Mouse (Mus musculus) stomach, embryonic 16.5 days (tissue): ENCODE results near the gene Nim1k. TPM values are rescaled to one million over a fixed set of nuclear protein-coding genes. Genes with fewer than 3 reads are reported as not detected.

ENCODE experiments used
- ATAC-seq: fragments of 200-750 bp; cut with Nextera tagmentation; 2 replicates; pipeline ENCODE4 v1.8.0; 2017; ENCODE audit warnings: moderate number of reproducible peaks, moderate TSS enrichment; ENCODE audit not compliant: insufficient read depth, low FRiP score
- H3K27ac ChIP-seq: fragments of 300-500 bp; sonication (generic); 2 replicates; pipeline ENCODE4 v1.5.1; 2014; ENCODE audit warnings: low read length
- H3K27me3 ChIP-seq: fragments of 300-500 bp; sonication (generic); 2 replicates; pipeline ENCODE4 v1.6.1; 2014; ENCODE audit warnings: low read length, control low read depth, mixed read lengths; ENCODE audit not compliant: control insufficient read depth, insufficient read depth
- H3K36me3 ChIP-seq: fragments of 300-500 bp; sonication (generic); 2 replicates; pipeline ENCODE4 v1.6.1; 2014; ENCODE audit warnings: low read length; ENCODE audit not compliant: control insufficient read depth, insufficient read depth
- H3K4me1 ChIP-seq: fragments of 300-500 bp; sonication (generic); 2 replicates; pipeline ENCODE4 v1.6.1; 2014; ENCODE audit warnings: low read length, control low read depth, mixed read lengths; ENCODE audit not compliant: control insufficient read depth, insufficient read depth
- H3K4me2 ChIP-seq: fragments of 300-500 bp; sonication (generic); 2 replicates; pipeline ENCODE4 v1.6.1; 2014; ENCODE audit warnings: low read depth, low read length, mixed read lengths
- H3K4me3 ChIP-seq: fragments of 300-500 bp; sonication (generic); replicated peaks from 2 replicates; pipeline ENCODE4 v1.5.1; 2014; ENCODE audit warnings: mild to moderate bottlenecking, low read length
- H3K9ac ChIP-seq: fragments of 300-500 bp; sonication (generic); 2 replicates; pipeline ENCODE4 v1.6.1; 2014; ENCODE audit warnings: low read length
- H3K9me3 ChIP-seq: fragments of 300-500 bp; sonication (generic); replicated peaks from 2 replicates; pipeline ENCODE4 v1.6.1; 2016; ENCODE audit warnings: low read length, control low read depth; ENCODE audit not compliant: control insufficient read depth
- WGBS: fragments of 180-500 bp; shearing (Covaris S2); extraction: QIAGEN DNeasy Blood & Tissue Kit; methylation state at CpG from one replicate; pipeline ENCODE4 v1.1.7; 2014; 5-methylcytosine and 5-hydroxymethylcytosine counted together
- polyA plus RNA-seq: library from polyadenylated mRNA; unstranded; fragments of >200 nt; fragmentation: Nextera tagmentation; extraction: Ambion mirVana; gene quantifications from 2 replicates; pipeline ENCODE4 v1.2.1, GENCODE M21; 2015

The Nim1k gene
- 0.75 and 0.77 TPM in 2 replicates for polyA plus RNA-seq

DNA sequence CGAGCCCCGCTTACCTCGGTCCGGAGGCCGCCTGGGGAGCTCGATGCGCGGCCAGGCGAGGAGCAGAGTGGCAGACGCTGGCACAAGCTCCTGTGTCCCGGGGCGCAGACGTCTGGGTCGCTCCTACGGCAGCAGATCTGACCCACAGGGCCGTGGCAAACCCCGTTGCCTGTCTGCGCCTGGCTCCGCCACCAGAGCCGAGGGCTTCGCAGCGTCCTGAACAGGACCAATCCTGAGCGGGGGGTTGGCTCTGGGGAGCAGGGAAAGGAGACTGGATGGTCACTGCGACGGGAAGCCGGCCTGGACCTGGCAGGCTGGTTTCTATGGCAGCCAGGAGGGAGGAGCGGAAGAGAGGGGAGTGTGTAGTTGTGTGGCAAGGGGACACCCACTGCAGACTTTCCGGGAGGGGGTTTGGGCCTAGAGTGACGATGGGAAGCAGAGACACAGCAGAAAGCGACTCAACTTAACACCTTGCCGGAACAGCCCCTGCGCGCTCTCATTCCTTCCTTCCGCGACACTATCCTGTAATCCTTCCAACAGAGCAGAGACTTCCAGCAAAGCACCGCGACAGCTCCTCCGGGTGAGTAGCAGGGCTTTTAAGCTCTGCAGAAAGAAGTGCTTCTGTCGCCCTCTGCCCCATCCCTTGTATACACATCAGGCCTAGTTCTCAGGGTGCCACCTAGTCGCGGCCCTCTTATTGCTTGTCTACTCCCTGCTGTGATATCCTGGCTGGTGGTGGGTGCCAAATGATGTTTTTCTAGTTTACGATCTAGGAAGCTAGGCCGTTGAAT lies at the start of gene Nim1k:
Gene Nim1k (minus strand): TSS at position 202 of the 791 bp plus-strand sequence.
- H3K4me2 ChIP-seq = peak within 1 kb of the TSS; percentile 96
- 0 out of 2 replicates have a peak within 1 kb of the TSS, but pooled peaks have one; percentile 24 for H3K27ac ChIP-seq
- H3K36me3 ChIP-seq = no peaks in the 10 kb centered on the region
- H3K9ac ChIP-seq = peak within 1 kb of the TSS; percentile 77
- H3K9me3 ChIP-seq = no peaks in the 10 kb centered on the region
- H3K4me3 ChIP-seq = peak within 1 kb of the TSS; percentile 63
- H3K4me1 ChIP-seq = peaks cover 11% of the 10 kb centered on the region
- H3K27me3 ChIP-seq = no peaks in the 10 kb centered on the region
- WGBS = 1% methylated on average over 43 of the region's 43 CpGs
- ATAC-seq = peak; percentile 91

DNA sequence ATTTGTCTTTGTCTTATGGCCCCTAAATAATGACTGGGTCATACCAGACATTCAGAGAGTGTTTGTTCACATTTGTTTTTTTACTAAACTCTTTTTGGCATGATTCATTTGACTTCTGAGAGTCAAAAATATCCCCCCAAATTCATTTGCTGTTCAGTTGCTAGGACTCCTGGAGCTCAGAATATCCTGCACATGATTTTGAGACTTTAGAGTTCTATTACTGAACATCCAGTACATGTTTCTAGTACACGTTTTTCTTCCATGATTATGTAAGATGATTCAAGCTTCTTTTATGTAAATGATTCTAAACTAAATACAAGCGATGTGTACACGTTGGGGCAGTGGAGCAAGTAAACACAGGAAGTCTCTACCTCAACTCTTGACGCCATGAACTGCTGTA lies 42.0 kb upstream of the Nim1k start:
- Histone ChIP-seq H3K4me3 (no peak overlapping the region), H3K9ac (no peak overlapping the region), H3K36me3 (no peaks in the 10 kb centered on the region), H3K9me3 (no peaks in the 10 kb centered on the region), H3K4me1 (no peaks in the 10 kb centered on the region), H3K27ac (no peak overlapping the region), H3K27me3 (no peaks in the 10 kb centered on the region), H3K4me2 (no peak overlapping the region)
- ATAC-seq = no peak
- 51% methylated on average over 4 of the region's 4 CpGs for WGBS

- Histone ChIP-seq H3K36me3 (peaks cover 7% of the 10 kb centered on the region; the same call in 1 of the 2 replicates), H3K27ac (no peak overlapping the region), H3K27me3 (no peaks in the 10 kb centered on the region), H3K9me3 (no peaks in the 10 kb centered on the region), H3K4me3 (no peak overlapping the region), H3K4me1 (peaks cover 13% of the 10 kb centered on the region), H3K9ac (no peak overlapping the region), H3K4me2 (no peak overlapping the region)
- WGBS = 71% methylated on average over 5 of the region's 5 CpGs
- no peak for ATAC-seq
Measured at GRCm38 (mm10) chr13:119792791-119793404, 37.2 kb upstream of the Nim1k start.

DNA sequence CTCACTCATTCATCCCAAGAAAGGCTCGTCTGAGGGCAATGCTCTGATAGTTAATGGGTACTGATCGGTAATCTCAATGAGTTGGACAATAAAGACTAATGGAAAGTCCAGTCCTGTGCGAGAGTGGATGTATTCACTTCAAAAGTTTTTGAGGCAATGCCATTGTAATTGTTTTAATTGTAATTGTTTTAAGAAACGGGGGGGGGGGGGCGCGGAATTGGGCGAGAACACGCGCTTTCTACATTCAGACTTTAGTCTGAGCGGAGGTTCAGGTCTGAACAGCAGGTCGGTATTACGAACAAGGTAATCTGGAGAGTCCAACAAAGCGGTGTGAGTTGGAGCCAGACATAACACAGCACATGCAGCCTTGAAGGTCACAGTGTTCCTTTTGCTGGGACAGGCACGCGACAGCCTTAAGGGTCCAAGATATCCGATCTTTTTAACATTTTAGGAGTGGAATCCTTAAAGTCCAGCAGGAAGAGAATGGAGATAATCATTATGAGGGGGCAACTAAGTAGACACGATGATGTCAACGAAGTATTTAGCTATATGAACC lies 36.0 kb upstream of the Nim1k start:
- WGBS = 4% methylated on average over 18 of the region's 18 CpGs
- Histone ChIP-seq H3K4me3 (peak overlapping the region; percentile 84), H3K27me3 (no peaks in the 10 kb centered on the region), H3K9ac (peak overlapping the region; percentile 97), H3K4me1 (peaks cover 13% of the 10 kb centered on the region), H3K4me2 (peak overlapping the region; percentile 92), H3K36me3 (peaks cover 7% of the 10 kb centered on the region), H3K9me3 (no peaks in the 10 kb centered on the region), H3K27ac (peak overlapping the region; percentile 96)
- no peak for ATAC-seq

GRCm38 (mm10) chr13:119790761-119791579 lies 35.3 kb upstream of the Nim1k start, which contains the start of gene Zfp131:
TSS of gene Zfp131 (minus strand) at chr13:119790889.
- Histone ChIP-seq H3K4me1 (peaks cover 13% of the 10 kb centered on the region), H3K9me3 (no peaks in the 10 kb centered on the region), H3K36me3 (peaks cover 7% of the 10 kb centered on the region), H3K9ac (peak within 1 kb of the TSS; percentile 97), H3K27ac (peak within 1 kb of the TSS; percentile 96), H3K4me3 (peak within 1 kb of the TSS; percentile 84), H3K27me3 (no peaks in the 10 kb centered on the region), H3K4me2 (peak within 1 kb of the TSS; percentile 92)
- ATAC-seq = peak; percentile 98
- under 1% methylated on average over 84 of the region's 86 CpGs for WGBS

DNA sequence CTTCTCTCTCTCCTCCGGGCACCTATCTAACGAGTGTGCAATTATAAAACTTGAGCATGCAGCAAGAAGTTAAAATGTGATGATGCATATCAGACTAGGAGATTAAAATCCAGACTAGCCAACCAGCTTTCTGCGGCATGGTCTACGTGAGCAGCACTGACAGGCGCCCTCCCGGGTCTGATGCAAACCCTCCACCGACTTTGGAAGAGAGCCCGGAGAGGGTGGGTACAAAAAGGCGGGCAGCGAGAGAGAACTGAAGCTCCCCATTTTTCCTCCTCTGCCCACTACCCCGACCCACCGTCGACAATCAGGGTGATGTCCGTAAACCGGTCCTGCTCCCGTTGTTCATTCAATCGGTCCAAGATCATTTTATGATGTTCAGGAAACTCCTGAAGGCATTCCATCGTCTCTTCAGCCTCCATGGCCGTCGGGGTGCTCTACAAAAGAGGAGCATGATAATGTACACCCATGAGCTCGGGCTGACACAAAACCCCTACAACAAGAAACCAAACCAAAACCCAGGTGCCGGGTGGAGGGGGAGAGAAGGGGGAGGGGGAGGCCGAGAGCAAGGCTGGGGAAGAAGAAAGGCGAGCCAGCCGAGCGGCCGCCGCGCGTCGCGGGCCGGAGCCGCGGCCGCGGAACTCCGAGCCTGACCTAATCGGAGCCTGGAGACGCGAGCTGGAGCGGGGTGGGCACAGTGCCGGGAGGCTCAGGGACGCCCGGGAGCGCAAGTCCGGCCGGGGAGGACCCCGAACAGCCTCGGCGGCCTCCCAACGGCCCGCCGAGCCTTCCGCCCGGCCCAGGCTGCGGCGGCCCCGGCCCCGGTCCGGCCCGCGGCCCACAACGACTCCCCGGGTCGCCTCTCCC lies 34.4 kb upstream of the Nim1k start:
- H3K4me1 ChIP-seq = peaks cover 13% of the 10 kb centered on the region
- peak overlapping the region; percentile 84 for H3K4me3 ChIP-seq
- WGBS = under 1% methylated on average over 60 of the region's 66 CpGs
- no peaks in the 10 kb centered on the region for H3K27me3 ChIP-seq
- H3K9ac ChIP-seq = peak overlapping the region; percentile 97
- H3K27ac ChIP-seq = peak overlapping the region; percentile 96
- no peaks in the 10 kb centered on the region for H3K9me3 ChIP-seq
- H3K4me2 ChIP-seq = peak overlapping the region; percentile 73
- peak; percentile 68 for ATAC-seq
- H3K36me3 ChIP-seq = peaks cover 7% of the 10 kb centered on the region

GRCm38 (mm10) chr13:119783581-119783980 lies 27.9 kb upstream of the Nim1k start:
- Histone ChIP-seq H3K27me3 (no peaks in the 10 kb centered on the region), H3K9ac (no peak overlapping the region), H3K27ac (no peak overlapping the region), H3K4me1 (no peaks in the 10 kb centered on the region; the same call in 1 of the 2 replicates), H3K36me3 (peaks cover 26% of the 10 kb centered on the region), H3K9me3 (no peaks in the 10 kb centered on the region), H3K4me3 (no peak overlapping the region), H3K4me2 (no peak overlapping the region)
- ATAC-seq = no peak
- 81% methylated on average over 4 of the region's 4 CpGs for WGBS

DNA sequence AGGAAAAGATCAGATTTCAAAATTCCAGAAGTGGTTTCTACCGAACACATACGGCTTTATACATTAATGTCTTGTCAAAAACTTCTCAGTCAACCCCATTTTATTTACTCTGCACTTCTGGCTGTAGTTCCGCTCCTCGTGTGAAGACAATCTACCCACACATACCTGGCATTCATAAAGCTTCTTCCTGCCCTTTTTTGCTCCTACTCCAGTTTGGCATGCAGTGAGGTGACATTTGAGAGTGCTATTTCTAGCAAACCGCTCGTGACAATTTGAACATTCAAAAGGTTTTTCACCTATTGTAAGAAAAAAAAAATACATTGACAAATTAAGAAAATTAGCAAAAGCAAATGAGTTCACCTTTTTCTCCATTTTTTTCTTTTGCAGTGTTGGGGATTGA lies 12.9 kb upstream of the Nim1k start:
- Histone ChIP-seq H3K36me3 (peaks cover 31% of the 10 kb centered on the region), H3K4me3 (no peak overlapping the region), H3K27ac (no peak overlapping the region), H3K9me3 (no peaks in the 10 kb centered on the region), H3K4me1 (no peaks in the 10 kb centered on the region), H3K4me2 (no peak overlapping the region), H3K9ac (no peak overlapping the region), H3K27me3 (no peaks in the 10 kb centered on the region)
- no peak for ATAC-seq
- WGBS = 68% methylated on average over 6 of the region's 6 CpGs
